Mouse (Mus musculus): ENCODE results near the gene 1700019D03Rik. TPM values are rescaled to one million over a fixed set of nuclear protein-coding genes. Genes with fewer than 3 reads are reported as not detected.
"Not testable (repeated sequence)": the region's sequence is repeated elsewhere in the genome, so short reads cannot be mapped to it uniquely, and the experiment has no call there.

Gene 1700019D03Rik
- polyA plus RNA-seq, 1 experiment from 2014 or later, result 1.1 TPM

DNA sequence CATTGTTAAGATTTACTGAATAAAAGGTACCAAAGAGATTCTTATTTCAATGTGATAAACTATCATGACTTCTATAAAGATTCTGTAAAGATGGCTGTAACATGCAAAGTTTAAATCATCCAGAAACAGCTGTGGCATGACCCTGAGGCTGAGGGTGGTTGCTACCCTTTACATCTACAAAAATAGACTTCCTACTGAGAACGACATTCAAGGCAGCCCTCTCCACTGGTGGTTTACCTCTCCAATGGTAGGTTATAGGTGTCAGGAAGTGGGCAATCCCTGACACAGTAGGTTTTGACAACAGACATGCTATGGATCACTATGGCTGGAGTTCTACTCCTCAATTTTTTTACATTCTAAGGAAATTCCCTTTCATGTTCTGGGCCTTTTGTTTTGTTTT lies 95.5 kb downstream of the 1700019D03Rik start:
- WGBS, result no CpG with 5 or more reads among the region's 1 CpGs
- not testable (repeated sequence) for H3K9me3 ChIP-seq (ENCODE audit: control insufficient read depth, low read length); H3K4me2 ChIP-seq (ENCODE audit: low read length); H3K27ac ChIP-seq (replicated peaks in 1 of 2; ENCODE audit: control insufficient read depth in 1 of 2, insufficient read depth in 1 of 2, low read depth in 2 of 2, low read length in 2 of 2); H3K4me3 ChIP-seq (ENCODE audit: control insufficient read depth in 1 of 2, insufficient read depth in 1 of 2, low read depth in 1 of 2, low read length in 2 of 2); ATAC-seq (ENCODE audit: insufficient number of reproducible peaks, insufficient read depth, low FRiP score, low read depth); H3K27me3 ChIP-seq (ENCODE audit: control insufficient read depth, insufficient read depth, low read length); H3K4me1 ChIP-seq (ENCODE audit: control insufficient read depth in 2 of 2, insufficient read depth in 2 of 2, low read length in 2 of 2); H3K9ac ChIP-seq (ENCODE audit: low read length); H3K36me3 ChIP-seq (ENCODE audit: control insufficient read depth, insufficient read depth, low read length)

DNA sequence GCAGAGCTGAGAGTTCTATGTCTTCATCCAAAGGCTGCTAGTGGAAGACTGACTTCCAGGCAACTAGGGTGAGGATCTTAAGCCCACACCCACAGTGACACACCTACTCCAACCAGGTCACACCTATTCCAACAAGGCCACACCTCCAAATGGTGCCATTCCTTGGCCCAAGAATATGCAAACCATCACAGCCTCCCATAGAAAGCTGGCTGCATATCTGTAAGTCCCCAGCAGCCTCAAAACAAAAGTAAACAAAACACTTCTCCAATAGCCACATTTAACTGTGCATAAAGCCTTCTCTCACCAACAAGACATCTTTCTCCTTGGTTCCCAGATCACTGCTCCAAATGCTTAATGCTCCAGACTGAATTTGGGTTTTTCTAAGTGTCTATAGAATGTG lies 101.1 kb downstream of the 1700019D03Rik start:
- H3K4me1 ChIP-seq (ENCODE audit: control insufficient read depth in 2 of 2, insufficient read depth in 2 of 2, low read length in 2 of 2), result not testable (repeated sequence)

DNA sequence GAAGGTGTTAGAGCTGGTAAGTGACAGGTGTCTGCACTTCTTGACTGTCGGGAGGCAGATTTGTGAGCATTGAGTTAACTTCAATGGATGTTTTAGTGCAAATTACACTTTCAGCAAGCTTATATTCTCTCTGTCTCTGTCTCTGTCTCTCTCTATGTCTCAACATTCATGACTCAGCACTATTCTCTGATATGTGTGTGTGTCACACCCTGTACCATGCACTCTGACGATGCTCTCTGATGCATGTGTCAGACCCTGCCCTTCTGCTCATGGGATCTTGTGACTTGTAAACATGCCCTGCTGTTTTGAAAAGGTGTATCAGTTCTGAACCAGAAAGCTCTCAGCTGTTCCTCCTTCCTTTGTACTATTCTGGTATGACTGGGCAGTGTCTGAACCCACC lies 103.3 kb downstream of the 1700019D03Rik start:
- H3K4me1 ChIP-seq (ENCODE audit: control insufficient read depth in 2 of 2, insufficient read depth in 2 of 2, low read length in 2 of 2), result no peaks in the 10 kb centered on the region
- WGBS, result 74% methylated on average over 2 of the region's 2 CpGs
- no peak overlapping the region for H3K4me2 ChIP-seq (ENCODE audit: low read length)
- no peaks in the 10 kb centered on the region for H3K36me3 ChIP-seq (ENCODE audit: control insufficient read depth, insufficient read depth, low read length)
- H3K27ac ChIP-seq (replicated peaks in 1 of 2; ENCODE audit: control insufficient read depth in 1 of 2, insufficient read depth in 1 of 2, low read depth in 2 of 2, low read length in 2 of 2), result no peak overlapping the region
- no peak for ATAC-seq (ENCODE audit: insufficient number of reproducible peaks, insufficient read depth, low FRiP score, low read depth)
- no peaks in the 10 kb centered on the region for H3K27me3 ChIP-seq (ENCODE audit: control insufficient read depth, insufficient read depth, low read length)
- H3K4me3 ChIP-seq (ENCODE audit: control insufficient read depth in 1 of 2, insufficient read depth in 1 of 2, low read depth in 1 of 2, low read length in 2 of 2), result no peak overlapping the region
- H3K9ac ChIP-seq (ENCODE audit: low read length), result no peak overlapping the region
- no peaks in the 10 kb centered on the region for H3K9me3 ChIP-seq (ENCODE audit: control insufficient read depth, low read length)

More for the DNA sequence above, 101.1 kb downstream of the 1700019D03Rik start:
- not testable (repeated sequence) for H3K36me3 ChIP-seq (ENCODE audit: control insufficient read depth, insufficient read depth, low read length); H3K27ac ChIP-seq (replicated peaks in 1 of 2; ENCODE audit: control insufficient read depth in 1 of 2, insufficient read depth in 1 of 2, low read depth in 2 of 2, low read length in 2 of 2); H3K27me3 ChIP-seq (ENCODE audit: control insufficient read depth, insufficient read depth, low read length); H3K9me3 ChIP-seq (ENCODE audit: control insufficient read depth, low read length); H3K9ac ChIP-seq (ENCODE audit: low read length); H3K4me2 ChIP-seq (ENCODE audit: low read length); H3K4me3 ChIP-seq (ENCODE audit: control insufficient read depth in 1 of 2, insufficient read depth in 1 of 2, low read depth in 1 of 2, low read length in 2 of 2); ATAC-seq (ENCODE audit: insufficient number of reproducible peaks, insufficient read depth, low FRiP score, low read depth)

DNA sequence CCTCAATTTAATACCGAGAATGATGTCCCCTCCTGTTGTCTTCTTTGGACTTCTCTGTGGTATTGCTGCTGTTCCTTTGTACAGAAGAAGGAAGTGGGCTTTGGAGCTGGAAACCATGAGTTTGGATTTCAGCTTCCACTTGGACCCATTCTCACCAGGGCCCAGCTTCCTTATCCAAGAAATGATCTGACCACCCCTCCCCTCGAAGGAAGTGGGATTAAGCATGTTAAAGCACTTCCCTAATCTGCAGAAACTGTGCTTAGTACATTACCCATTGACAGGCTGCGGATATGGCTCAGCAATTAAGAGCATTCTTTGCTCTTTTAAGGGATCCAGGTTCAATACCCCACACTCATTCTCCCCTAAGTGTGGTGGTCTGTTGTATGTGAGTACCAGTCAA lies 110.2 kb downstream of the 1700019D03Rik start:
- Histone ChIP-seq H3K27ac (replicated peaks in 1 of 2; ENCODE audit: control insufficient read depth in 1 of 2, insufficient read depth in 1 of 2, low read depth in 2 of 2, low read length in 2 of 2) (no peak overlapping the region), H3K4me2 (ENCODE audit: low read length) (no peak overlapping the region), H3K4me1 (ENCODE audit: control insufficient read depth in 2 of 2, insufficient read depth in 2 of 2, low read length in 2 of 2) (no peaks in the 10 kb centered on the region), H3K4me3 (ENCODE audit: control insufficient read depth in 1 of 2, insufficient read depth in 1 of 2, low read depth in 1 of 2, low read length in 2 of 2) (no peak overlapping the region), H3K36me3 (ENCODE audit: control insufficient read depth, insufficient read depth, low read length) (no peaks in the 10 kb centered on the region), H3K9ac (ENCODE audit: low read length) (no peak overlapping the region), H3K27me3 (ENCODE audit: control insufficient read depth, insufficient read depth, low read length) (no peaks in the 10 kb centered on the region), H3K9me3 (ENCODE audit: control insufficient read depth, low read length) (no peaks in the 10 kb centered on the region)
- 84% methylated on average over 3 of the region's 3 CpGs for WGBS
- ATAC-seq (ENCODE audit: insufficient number of reproducible peaks, insufficient read depth, low FRiP score, low read depth), result no peak

DNA sequence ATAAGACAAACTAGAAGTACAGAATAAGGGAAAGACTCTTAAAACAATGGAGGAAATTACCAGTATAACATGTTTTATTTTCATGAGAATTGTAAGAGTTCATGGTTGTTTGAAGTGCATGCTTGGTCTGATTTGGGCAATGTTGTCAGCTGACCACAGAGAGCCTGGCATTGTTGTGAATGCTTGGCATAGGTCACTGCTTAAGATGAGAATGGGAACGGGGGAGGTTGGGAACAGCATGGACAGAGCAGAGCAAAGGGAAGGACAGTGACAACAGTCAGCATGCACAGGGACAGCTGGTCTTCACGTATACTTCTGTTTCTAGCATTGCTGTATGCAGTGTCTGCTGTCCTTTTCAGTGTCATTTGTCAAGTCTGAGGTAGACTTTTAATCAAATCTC lies 135.8 kb downstream of the 1700019D03Rik start:
- WGBS, result 68% methylated on average over 2 of the region's 2 CpGs
- Histone ChIP-seq H3K27me3 (ENCODE audit: control insufficient read depth, insufficient read depth, low read length) (no peaks in the 10 kb centered on the region), H3K4me3 (ENCODE audit: control insufficient read depth in 1 of 2, insufficient read depth in 1 of 2, low read depth in 1 of 2, low read length in 2 of 2) (no peak overlapping the region), H3K27ac (replicated peaks in 1 of 2; ENCODE audit: control insufficient read depth in 1 of 2, insufficient read depth in 1 of 2, low read depth in 2 of 2, low read length in 2 of 2) (no peak overlapping the region), H3K4me1 (ENCODE audit: control insufficient read depth in 2 of 2, insufficient read depth in 2 of 2, low read length in 2 of 2) (no peaks in the 10 kb centered on the region), H3K36me3 (ENCODE audit: control insufficient read depth, insufficient read depth, low read length) (0 out of 2 replicates have a peak, but pooled peaks cover 5% of the 10 kb centered on the region), H3K4me2 (ENCODE audit: low read length) (no peak overlapping the region), H3K9me3 (ENCODE audit: control insufficient read depth, low read length) (no peaks in the 10 kb centered on the region), H3K9ac (ENCODE audit: low read length) (no peak overlapping the region)
- no peak for ATAC-seq (ENCODE audit: insufficient number of reproducible peaks, insufficient read depth, low FRiP score, low read depth)

Other genes with a start within 250 kb of the 1700019D03Rik start
- gene Inpp1, start 202.5 kb downstream of the 1700019D03Rik start, polyA plus RNA-seq (2014; fragmentation: Nextera tagmentation; extraction: Ambion mirVana), result 13.7 and 14.4 TPM in 2 replicates
- gene Hibch, start 175.2 kb downstream of the 1700019D03Rik start, polyA plus RNA-seq (2014; fragmentation: Nextera tagmentation; extraction: Ambion mirVana), result 31.9 and 33.0 TPM in 2 replicates
- gene Mstn, start 41.5 kb upstream of the 1700019D03Rik start, polyA plus RNA-seq (2014; fragmentation: Nextera tagmentation; extraction: Ambion mirVana), result 3.9 and 4.0 TPM in 2 replicates
- gene 1700019A02Rik, start 167.5 kb upstream of the 1700019D03Rik start, polyA plus RNA-seq (2014; fragmentation: Nextera tagmentation; extraction: Ambion mirVana), result not detected in 2 replicates